Mouse (Mus musculus) urinary bladder, postnatal 4 days (tissue): ENCODE data around the gene Dtnb.

Experiments
- DNase-seq, 2 experiments: peaks; one replicate each; pipeline ENCODE4 v3.0.0; 2021 to 2022; ENCODE audit warnings: low spot score in 2 of 2

Gene Dtnb

GRCm38 (mm10) chr12:3732623-3733265 is 160.6 kb downstream of the Dtnb start:
- no peak for DNase-seq

- no peak for DNase-seq
Measured at GRCm38 (mm10) chr12:3733328-3733727, 161.1 kb downstream of the Dtnb start.

GRCm38 (mm10) chr12:3737009-3737408 is 164.8 kb downstream of the Dtnb start:
- no peak for DNase-seq

- no peak for DNase-seq
Measured at GRCm38 (mm10) chr12:3738741-3739529, 166.8 kb downstream of the Dtnb start.

GRCm38 (mm10) chr12:3739749-3740704 is 167.8 kb downstream of the Dtnb start:
- DNase-seq, result no peak

GRCm38 (mm10) chr12:3740705-3741081 is 168.5 kb downstream of the Dtnb start:
- DNase-seq, result no peak

GRCm38 (mm10) chr12:3745432-3746105 is 173.4 kb downstream of the Dtnb start:
- DNase-seq, result no peak

- no peak for DNase-seq
Measured at GRCm38 (mm10) chr12:3746369-3746768, 174.2 kb downstream of the Dtnb start.

- no peak for DNase-seq
Measured at GRCm38 (mm10) chr12:3747583-3747982, 175.4 kb downstream of the Dtnb start.

DNA sequence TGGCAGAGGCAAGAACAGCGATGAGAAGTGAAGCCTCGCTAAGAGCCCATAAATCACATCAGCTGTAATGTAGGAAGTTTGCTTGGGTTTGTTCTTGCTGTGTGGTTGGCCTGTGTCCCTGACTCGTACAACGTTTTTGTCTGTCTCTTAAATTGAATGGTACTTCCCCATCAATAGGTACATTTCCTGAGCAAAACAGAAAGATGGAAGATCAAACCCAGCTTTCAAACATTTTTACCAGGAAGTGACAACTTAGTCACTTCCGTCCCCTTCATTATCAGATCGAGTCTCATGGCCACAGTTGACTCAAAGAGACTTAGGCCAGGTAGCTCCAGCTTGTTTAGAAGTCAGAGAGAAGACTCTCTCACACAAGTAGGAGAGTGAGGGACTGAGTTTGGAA is 183.3 kb downstream of the Dtnb start:
- DNase-seq, result no peak

DNA sequence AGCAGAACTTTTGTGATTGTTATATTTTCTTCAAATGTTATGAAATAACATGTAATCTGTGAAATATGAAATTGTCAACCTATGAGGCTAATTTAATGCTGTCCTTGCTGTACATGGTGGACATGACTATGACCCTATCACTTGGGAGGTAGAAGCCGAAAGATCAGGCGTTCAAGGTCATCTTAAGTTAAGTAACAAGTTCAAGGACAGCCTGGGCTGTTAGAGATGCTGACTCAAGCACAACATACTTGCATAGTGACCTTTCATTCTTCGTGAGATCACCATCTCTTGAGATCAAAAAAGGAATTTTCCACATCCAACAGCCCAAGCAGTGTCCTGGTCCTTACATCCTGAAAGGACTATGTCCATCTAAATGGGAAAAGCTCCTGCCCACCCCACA is 184.0 kb downstream of the Dtnb start:
- DNase-seq, result no peak

GRCm38 (mm10) chr12:3758127-3758526 is 185.9 kb downstream of the Dtnb start:
- DNase-seq, result no peak

GRCm38 (mm10) chr12:3759419-3759818 is 187.2 kb downstream of the Dtnb start:
- no peak for DNase-seq

GRCm38 (mm10) chr12:3760876-3761590 is 188.9 kb downstream of the Dtnb start:
- DNase-seq, result no peak

DNA sequence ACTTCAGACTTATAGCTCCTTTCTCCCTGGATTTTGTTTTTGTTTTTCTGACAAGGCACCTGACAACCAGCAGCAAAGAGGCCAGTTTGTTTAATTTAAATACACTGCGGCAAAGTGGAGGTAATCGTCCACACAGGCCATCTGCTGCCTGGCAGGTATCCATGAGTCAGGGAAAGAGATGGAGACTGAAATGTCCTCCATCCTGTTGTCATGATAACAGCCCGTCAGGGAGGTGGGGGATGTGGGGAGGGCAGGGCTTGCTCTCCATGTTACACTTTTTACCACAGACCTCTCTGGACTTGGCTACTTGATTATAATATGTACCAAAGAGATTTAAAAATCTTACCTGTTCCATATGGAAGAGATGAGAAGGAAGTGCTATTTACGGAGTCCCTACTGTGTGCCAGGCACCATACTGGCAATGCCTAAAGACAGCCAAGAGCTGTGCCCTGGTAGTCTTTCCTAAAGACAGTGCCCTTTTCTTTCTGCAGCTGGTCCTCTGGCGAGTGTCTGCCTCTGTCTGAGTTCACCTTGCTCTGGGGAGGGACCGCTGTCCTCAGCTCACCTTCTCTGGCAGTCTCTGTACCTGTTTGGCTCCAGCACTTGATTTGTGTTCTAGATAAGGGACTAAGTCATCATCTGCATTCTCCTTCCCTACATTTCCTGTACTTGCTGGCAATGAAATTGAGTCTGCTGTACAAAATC is 189.6 kb downstream of the Dtnb start:
- DNase-seq, result no peak

DNA sequence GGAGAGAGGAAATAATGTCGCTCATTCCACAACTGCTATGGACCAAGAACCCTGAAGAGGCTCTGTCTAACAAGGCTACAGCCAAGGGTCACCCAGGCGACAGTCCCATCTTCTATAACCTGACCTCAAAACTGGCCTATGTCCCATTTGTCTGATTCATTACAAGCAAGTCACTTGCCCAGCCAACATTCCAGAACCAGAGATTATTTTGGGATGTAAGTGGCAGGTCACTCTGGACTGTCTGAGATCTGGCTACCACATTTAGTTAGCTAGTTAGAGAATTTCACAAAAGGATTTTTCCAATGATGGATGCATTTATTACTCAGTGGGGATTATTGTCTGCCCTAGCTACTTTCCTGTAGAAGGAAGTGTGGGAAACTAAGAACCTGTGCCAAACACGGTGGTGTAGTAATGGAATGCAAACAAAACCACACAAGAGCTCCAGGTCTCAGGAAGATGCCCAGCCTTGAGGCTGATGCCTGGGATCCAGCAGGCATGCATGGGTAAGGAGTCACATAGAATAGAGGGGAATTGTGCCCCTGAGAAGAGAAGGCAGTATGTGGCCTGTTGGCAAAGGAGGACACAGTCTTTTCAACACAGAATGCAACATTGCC is 192.1 kb downstream of the Dtnb start:
- DNase-seq, result no peak

- no peak for DNase-seq
Measured at GRCm38 (mm10) chr12:3767360-3767759, 195.2 kb downstream of the Dtnb start.

DNA sequence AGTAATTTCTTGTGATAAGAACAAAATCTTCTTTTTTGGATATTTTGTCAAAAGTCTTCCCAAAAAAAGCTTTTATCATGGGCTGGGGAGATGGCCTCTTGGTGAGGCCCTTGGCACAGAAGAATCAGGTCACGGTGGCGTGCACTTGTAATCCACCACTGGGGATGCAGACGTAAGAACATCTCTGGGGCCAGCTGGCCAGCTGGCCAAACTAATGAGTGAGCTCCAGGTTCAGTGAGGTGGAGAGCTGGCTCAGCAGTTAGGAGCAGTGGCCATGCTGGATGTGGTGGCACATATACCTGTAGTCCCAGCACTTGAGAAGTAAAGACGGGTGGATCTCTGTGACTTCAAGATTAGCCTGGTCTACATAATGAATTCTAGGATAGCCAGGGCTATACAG is 196.2 kb downstream of the Dtnb start:
- no peak for DNase-seq

DNA sequence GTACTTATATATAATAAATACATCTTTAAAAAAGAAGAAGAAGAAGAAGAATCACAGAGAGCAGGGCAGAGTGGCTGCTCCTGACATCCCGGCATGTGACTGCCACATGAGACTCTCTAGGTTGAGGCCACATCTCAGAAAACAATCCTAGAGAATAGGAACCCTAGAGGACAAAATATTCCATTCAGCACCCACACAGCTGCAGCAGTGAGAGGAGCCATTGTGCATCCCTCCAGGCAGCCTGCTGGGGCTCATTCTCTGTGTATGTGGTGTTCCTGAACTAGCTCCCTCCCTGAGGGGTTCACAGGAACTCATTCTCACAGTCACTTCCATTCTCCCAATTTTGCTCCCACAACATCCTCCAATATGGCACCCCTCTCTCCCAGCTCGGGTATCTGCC is 198.4 kb downstream of the Dtnb start:
- DNase-seq, result no peak

GRCm38 (mm10) chr12:3771080-3771479 is 198.9 kb downstream of the Dtnb start:
- DNase-seq, result no peak
